Mouse (Mus musculus): ENCODE measurements around the gene Itgb3bp. TPM values are rescaled to one million over a fixed set of nuclear protein-coding genes. Genes with fewer than 3 reads are reported as not detected.
A peak's percentile ranks its signal among the peaks of the same experiment; 100 is the strongest.

Itgb3bp gene
- polyA plus RNA-seq, 1 experiment from 2014 or later = 36.2 TPM

GRCm38 (mm10) chr4:99725914-99726451 is 203.6 kb downstream of the Itgb3bp start:
- H3K27ac ChIP-seq (ENCODE audit: low read depth) = no peak overlapping the region
- no peaks in the 10 kb centered on the region for H3K27me3 ChIP-seq (replicated peaks; ENCODE audit: control insufficient read depth, insufficient read depth, low read length)
- H3K9ac ChIP-seq (ENCODE audit: low read length) = no peak overlapping the region
- no peak overlapping the region for H3K4me2 ChIP-seq (ENCODE audit: low read length)
- ATAC-seq (replicated peaks; ENCODE audit: low FRiP score, low TSS enrichment, low read depth) (no peak), DNase-seq (ENCODE audit: low spot score) (no peak)
- 91% methylated on average over 8 of the region's 8 CpGs for WGBS
- no peaks in the 10 kb centered on the region for H3K4me1 ChIP-seq (replicated peaks; ENCODE audit: control insufficient read depth, insufficient read depth, low read length)
- H3K9me3 ChIP-seq (ENCODE audit: control insufficient read depth, low read length) = 0 out of 2 replicates have a peak, but pooled peaks cover 12% of the 10 kb centered on the region
- peaks cover 40% of the 10 kb centered on the region for H3K36me3 ChIP-seq (ENCODE audit: control insufficient read depth, insufficient read depth, low read length)
- no peak overlapping the region for H3K4me3 ChIP-seq (ENCODE audit: low read depth, low read length)

GRCm38 (mm10) chr4:99724331-99724730 is 205.3 kb downstream of the Itgb3bp start:
- Histone ChIP-seq H3K27me3 (replicated peaks; ENCODE audit: control insufficient read depth, insufficient read depth, low read length) (no peaks in the 10 kb centered on the region), H3K36me3 (ENCODE audit: control insufficient read depth, insufficient read depth, low read length) (peaks cover 34% of the 10 kb centered on the region), H3K4me1 (replicated peaks; ENCODE audit: control insufficient read depth, insufficient read depth, low read length) (no peaks in the 10 kb centered on the region), H3K4me3 (ENCODE audit: low read depth, low read length) (no peak overlapping the region), H3K4me2 (ENCODE audit: low read length) (no peak overlapping the region), H3K27ac (ENCODE audit: low read depth) (no peak overlapping the region), H3K9ac (ENCODE audit: low read length) (no peak overlapping the region), H3K9me3 (ENCODE audit: control insufficient read depth, low read length) (no peaks in the 10 kb centered on the region)
- DNase-seq (ENCODE audit: low spot score) = no peak
- ATAC-seq (replicated peaks; ENCODE audit: low FRiP score, low TSS enrichment, low read depth) = no peak
- 71% methylated on average over 4 of the region's 4 CpGs for WGBS

GRCm38 (mm10) chr4:99717905-99718304 is 211.7 kb downstream of the Itgb3bp start:
- Histone ChIP-seq H3K9ac (ENCODE audit: low read length) (no peak overlapping the region), H3K4me2 (ENCODE audit: low read length) (no peak overlapping the region), H3K36me3 (ENCODE audit: control insufficient read depth, insufficient read depth, low read length) (peaks cover 10% of the 10 kb centered on the region), H3K27ac (ENCODE audit: low read depth) (no peak overlapping the region), H3K27me3 (replicated peaks; ENCODE audit: control insufficient read depth, insufficient read depth, low read length) (no peaks in the 10 kb centered on the region), H3K9me3 (ENCODE audit: control insufficient read depth, low read length) (no peaks in the 10 kb centered on the region), H3K4me3 (ENCODE audit: low read depth, low read length) (no peak overlapping the region), H3K4me1 (replicated peaks; ENCODE audit: control insufficient read depth, insufficient read depth, low read length) (peaks cover 5% of the 10 kb centered on the region; the same call in 1 of the 2 replicates)
- 62% methylated on average over 4 of the region's 4 CpGs for WGBS
- DNase-seq (ENCODE audit: low spot score) (no peak), ATAC-seq (replicated peaks; ENCODE audit: low FRiP score, low TSS enrichment, low read depth) (no peak)

- H3K4me2 ChIP-seq (ENCODE audit: low read length) = peak overlapping the region; percentile 71
- ATAC-seq (replicated peaks; ENCODE audit: low FRiP score, low TSS enrichment, low read depth) = peak; percentile 64
- peak overlapping the region; percentile 88 for H3K9ac ChIP-seq (ENCODE audit: low read length)
- no peaks in the 10 kb centered on the region for H3K27me3 ChIP-seq (replicated peaks; ENCODE audit: control insufficient read depth, insufficient read depth, low read length)
- 24% methylated on average over 25 of the region's 25 CpGs for WGBS
- H3K9me3 ChIP-seq (ENCODE audit: control insufficient read depth, low read length) = no peaks in the 10 kb centered on the region
- peaks cover 10% of the 10 kb centered on the region for H3K36me3 ChIP-seq (ENCODE audit: control insufficient read depth, insufficient read depth, low read length)
- H3K27ac ChIP-seq (ENCODE audit: low read depth) = peak overlapping the region; percentile 65
- peaks cover 5% of the 10 kb centered on the region; the same call in 1 of the 2 replicates for H3K4me1 ChIP-seq (replicated peaks; ENCODE audit: control insufficient read depth, insufficient read depth, low read length)
- no peak for DNase-seq (ENCODE audit: low spot score)
- H3K4me3 ChIP-seq (ENCODE audit: low read depth, low read length) = peak overlapping the region; percentile 64
These were observed 213.7 kb downstream of the Itgb3bp start for GRCm38 (mm10) chr4:99715783-99716416.

Other genes with a start within 250 kb of the Itgb3bp start
- gene Alg6, start 214.1 kb downstream of the Itgb3bp start, polyA plus RNA-seq (2014; fragmentation: Nextera tagmentation; extraction: Ambion mirVana) = 25.8 and 26.5 TPM in 2 replicates
- 19.2 and 22.9 TPM in 2 replicates for gene Efcab7, start 100.6 kb downstream of the Itgb3bp start, polyA plus RNA-seq (2014; fragmentation: Nextera tagmentation; extraction: Ambion mirVana)
- gene Pgm1, start 399 bp downstream of the Itgb3bp start, polyA plus RNA-seq (2014; fragmentation: Nextera tagmentation; extraction: Ambion mirVana) = 142 and 150 TPM in 2 replicates
- gene Ror1, start 166.0 kb upstream of the Itgb3bp start, polyA plus RNA-seq (2014; fragmentation: Nextera tagmentation; extraction: Ambion mirVana) = 11.4 and 12.1 TPM in 2 replicates

All from intestine, embryonic 14.5 days (tissue).